Mouse (Mus musculus) heart, embryonic 16.5 days (tissue): ENCODE measurements around the gene Prkce. TPM values are rescaled to one million over a fixed set of nuclear protein-coding genes. Genes with fewer than 3 reads are reported as not detected.
A peak's percentile ranks its signal among the peaks of the same experiment; 100 is the strongest.

Source experiments
- ATAC-seq: fragments of 200-750 bp; cut with Nextera tagmentation; replicated peaks from 2 replicates; pipeline ENCODE4 v1.8.0; 2017; ENCODE audit warnings: moderate number of reproducible peaks; ENCODE audit not compliant: insufficient read depth, low FRiP score; ENCODE audit errors: extremely low read depth
- H3K27ac ChIP-seq: fragments of 300-500 bp; sonication (generic); 2 replicates; pipeline ENCODE4 v1.5.1; 2014; ENCODE audit warnings: mild to moderate bottlenecking, low read length, control low read depth, moderate library complexity
- H3K27me3 ChIP-seq: fragments of 300-500 bp; sonication (generic); 2 replicates; pipeline ENCODE4 v1.6.1; 2014; ENCODE audit warnings: low read length, mixed read lengths; ENCODE audit not compliant: control insufficient read depth, insufficient read depth
- H3K36me3 ChIP-seq: fragments of 300-500 bp; sonication (generic); 2 replicates; pipeline ENCODE4 v1.6.1; 2014; ENCODE audit not compliant: control insufficient read depth, insufficient read depth
- H3K4me1 ChIP-seq: fragments of 300-500 bp; sonication (generic); 2 replicates; pipeline ENCODE4 v1.6.1; 2014; ENCODE audit warnings: low read length, mixed read lengths; ENCODE audit not compliant: control insufficient read depth, insufficient read depth
- H3K4me2 ChIP-seq: fragments of 300-500 bp; sonication (generic); 2 replicates; pipeline ENCODE4 v1.6.1; 2014; ENCODE audit warnings: low read depth, mild to moderate bottlenecking, control low read depth, low read length
- H3K4me3 ChIP-seq: fragments of 300-500 bp; sonication (generic); 2 replicates; pipeline ENCODE4 v1.5.1; 2014; ENCODE audit warnings: mild to moderate bottlenecking, control low read depth, low read length
- H3K9ac ChIP-seq: fragments of 300-500 bp; sonication (generic); 2 replicates; pipeline ENCODE4 v1.6.1; 2014; ENCODE audit warnings: low read length, control low read depth
- H3K9me3 ChIP-seq: fragments of 300-500 bp; sonication (generic); replicated peaks from 2 replicates; pipeline ENCODE4 v1.6.1; 2016; ENCODE audit warnings: low read length; ENCODE audit not compliant: control insufficient read depth
- WGBS: fragments of 180-500 bp; shearing (Covaris S2); extraction: QIAGEN DNeasy Blood & Tissue Kit; methylation state at CpG from one replicate; pipeline ENCODE4 v1.1.7; 2014; 5-methylcytosine and 5-hydroxymethylcytosine counted together
- polyA plus RNA-seq: library from polyadenylated mRNA; unstranded; fragments of >200 nt; fragmentation: Nextera tagmentation; extraction: Ambion mirVana; gene quantifications from 2 replicates; pipeline ENCODE4 v1.2.1, GENCODE M21; 2015

Gene Prkce
- polyA plus RNA-seq, 1 experiment from 2014 or later, result 6.0 TPM

DNA sequence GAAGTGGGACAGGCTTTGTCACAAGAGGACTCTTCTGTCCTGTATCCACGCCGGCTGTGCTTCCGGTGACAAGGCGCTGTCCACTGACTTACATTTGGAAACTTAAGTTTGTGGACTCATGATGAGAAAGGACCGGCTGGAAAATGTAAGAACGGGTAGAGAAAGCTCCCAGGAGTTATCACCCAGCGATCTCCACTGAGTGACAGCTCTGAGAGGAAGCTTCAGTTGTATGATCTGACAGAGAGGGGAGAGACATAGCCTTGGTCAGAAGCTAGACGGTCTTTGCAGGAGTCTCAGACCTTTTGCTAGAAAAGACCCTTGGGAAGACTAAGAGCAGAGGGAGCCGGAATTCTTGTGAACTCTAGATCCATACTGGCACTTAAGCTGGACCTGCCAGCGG, 322.2 kb downstream of the Prkce start:
- Histone ChIP-seq H3K4me1 (peaks cover 6% of the 10 kb centered on the region), H3K4me3 (no peak overlapping the region), H3K9me3 (no peaks in the 10 kb centered on the region), H3K4me2 (no peak overlapping the region), H3K9ac (no peak overlapping the region), H3K36me3 (no peaks in the 10 kb centered on the region), H3K27ac (no peak overlapping the region), H3K27me3 (no peaks in the 10 kb centered on the region)
- ATAC-seq, result no peak
- 78% methylated on average over 10 of the region's 10 CpGs for WGBS

DNA sequence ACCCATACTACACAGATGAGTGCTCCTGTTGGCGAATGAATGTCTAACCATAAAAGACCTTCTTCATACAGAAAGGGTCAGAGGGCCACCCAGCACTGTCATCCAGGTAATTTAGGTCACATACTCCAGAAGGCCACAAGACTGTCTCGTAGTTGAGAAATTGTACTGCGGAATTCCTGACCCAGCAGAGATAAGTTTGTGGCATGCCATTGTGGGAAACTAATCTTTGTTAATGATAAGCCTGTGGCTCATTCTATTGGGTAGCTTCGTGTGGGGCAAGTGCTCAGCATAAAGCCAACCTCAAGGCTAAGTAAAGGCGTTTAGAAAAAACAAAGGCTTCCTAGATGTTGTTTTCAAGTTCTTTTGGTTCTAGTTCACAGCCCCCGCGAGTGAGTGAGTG, 324.8 kb downstream of the Prkce start:
- Histone ChIP-seq H3K4me1 (peaks cover 6% of the 10 kb centered on the region; the same call in 1 of the 2 replicates), H3K4me3 (no peak overlapping the region), H3K9me3 (no peaks in the 10 kb centered on the region), H3K27me3 (no peaks in the 10 kb centered on the region), H3K27ac (no peak overlapping the region), H3K9ac (no peak overlapping the region), H3K4me2 (no peak overlapping the region), H3K36me3 (no peaks in the 10 kb centered on the region)
- no peak for ATAC-seq
- WGBS, result 41% methylated on average over 7 of the region's 7 CpGs

DNA sequence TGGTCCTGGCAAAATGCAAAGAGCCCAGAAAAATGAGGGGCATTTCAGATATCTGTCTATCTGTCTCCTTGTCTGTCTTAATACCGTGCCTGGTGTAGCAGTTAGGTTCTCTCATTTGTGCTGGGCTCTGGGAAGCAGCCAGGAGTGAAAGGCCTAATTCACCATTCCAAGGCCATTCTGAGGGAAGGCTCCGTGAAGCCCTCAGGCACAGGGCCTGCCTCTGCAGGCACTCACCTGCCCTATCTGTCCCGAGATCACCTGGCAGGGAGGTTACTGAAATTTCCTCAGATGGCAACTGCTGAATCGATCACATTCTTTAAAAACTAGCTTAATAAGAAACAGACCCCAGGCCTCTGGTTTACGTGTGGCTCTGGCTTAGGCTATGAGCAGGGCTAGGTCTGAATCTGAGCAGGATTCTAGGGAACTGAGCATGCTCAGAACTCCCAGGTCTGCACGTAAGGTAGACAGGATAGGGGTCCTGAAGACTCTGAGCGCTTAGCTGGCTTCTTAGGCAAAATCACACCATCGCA, 326.4 kb downstream of the Prkce start:
- no peak overlapping the region for H3K4me2 ChIP-seq
- H3K9me3 ChIP-seq, result no peaks in the 10 kb centered on the region
- H3K36me3 ChIP-seq, result no peaks in the 10 kb centered on the region
- no peak overlapping the region for H3K9ac ChIP-seq
- H3K27ac ChIP-seq, result no peak overlapping the region
- 82% methylated on average over 8 of the region's 8 CpGs for WGBS
- peaks cover 8% of the 10 kb centered on the region; the same call in 1 of the 2 replicates for H3K4me1 ChIP-seq
- no peak for ATAC-seq
- no peaks in the 10 kb centered on the region for H3K27me3 ChIP-seq
- no peak overlapping the region for H3K4me3 ChIP-seq

DNA sequence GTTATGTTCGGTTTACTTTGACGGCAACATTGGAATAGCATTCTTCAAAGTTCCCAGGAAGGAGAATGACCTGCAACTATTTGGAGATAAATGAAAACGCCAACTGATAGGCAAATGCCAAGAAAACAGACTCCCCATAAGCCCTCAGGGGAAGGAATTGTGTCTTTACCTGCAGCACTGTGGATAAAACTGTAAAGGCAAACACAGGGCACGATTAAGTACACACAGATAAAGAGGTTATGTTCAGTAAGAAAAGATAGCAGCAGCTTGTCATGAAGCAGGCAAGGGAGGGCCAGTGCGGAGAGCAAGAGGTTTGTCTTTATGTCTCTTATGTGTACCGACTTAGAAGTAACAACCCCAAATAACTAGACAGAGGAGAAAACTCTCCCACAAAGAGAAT, 326.9 kb downstream of the Prkce start:
- no peak overlapping the region for H3K27ac ChIP-seq
- 55% methylated on average over 6 of the region's 6 CpGs for WGBS
- peaks cover 13% of the 10 kb centered on the region; the same call in 1 of the 2 replicates for H3K4me1 ChIP-seq
- no peaks in the 10 kb centered on the region for H3K27me3 ChIP-seq
- no peak overlapping the region for H3K9ac ChIP-seq
- no peak for ATAC-seq
- no peak overlapping the region for H3K4me3 ChIP-seq
- H3K4me2 ChIP-seq, result no peak overlapping the region
- H3K36me3 ChIP-seq, result no peaks in the 10 kb centered on the region
- H3K9me3 ChIP-seq, result no peaks in the 10 kb centered on the region

DNA sequence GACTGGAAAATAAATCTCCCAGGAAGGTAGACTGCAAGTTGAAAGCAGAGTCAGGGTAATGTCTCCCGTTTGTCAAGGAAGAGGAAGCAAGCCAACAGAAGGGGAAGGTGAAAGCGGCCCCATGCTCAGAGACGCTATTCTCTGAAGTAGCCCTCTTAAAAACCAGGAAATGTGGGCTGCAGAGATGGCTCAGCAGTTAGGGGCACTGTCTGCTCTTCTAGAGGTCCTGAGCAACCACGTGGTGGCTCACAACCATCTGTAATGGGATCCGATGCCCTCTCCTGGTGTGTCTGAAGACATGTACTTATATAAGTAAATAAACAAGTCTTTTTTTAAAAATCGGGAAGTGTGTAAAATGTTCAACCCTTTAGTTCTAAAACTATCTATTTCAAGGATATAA, 327.3 kb downstream of the Prkce start:
- no peak overlapping the region for H3K9ac ChIP-seq
- 49% methylated on average over 6 of the region's 6 CpGs for WGBS
- H3K27me3 ChIP-seq, result no peaks in the 10 kb centered on the region
- no peaks in the 10 kb centered on the region for H3K9me3 ChIP-seq
- no peaks in the 10 kb centered on the region for H3K36me3 ChIP-seq
- no peak for ATAC-seq
- H3K4me2 ChIP-seq, result no peak overlapping the region
- no peak overlapping the region for H3K27ac ChIP-seq
- no peak overlapping the region for H3K4me3 ChIP-seq
- H3K4me1 ChIP-seq, result peaks cover 13% of the 10 kb centered on the region; the same call in 1 of the 2 replicates

DNA sequence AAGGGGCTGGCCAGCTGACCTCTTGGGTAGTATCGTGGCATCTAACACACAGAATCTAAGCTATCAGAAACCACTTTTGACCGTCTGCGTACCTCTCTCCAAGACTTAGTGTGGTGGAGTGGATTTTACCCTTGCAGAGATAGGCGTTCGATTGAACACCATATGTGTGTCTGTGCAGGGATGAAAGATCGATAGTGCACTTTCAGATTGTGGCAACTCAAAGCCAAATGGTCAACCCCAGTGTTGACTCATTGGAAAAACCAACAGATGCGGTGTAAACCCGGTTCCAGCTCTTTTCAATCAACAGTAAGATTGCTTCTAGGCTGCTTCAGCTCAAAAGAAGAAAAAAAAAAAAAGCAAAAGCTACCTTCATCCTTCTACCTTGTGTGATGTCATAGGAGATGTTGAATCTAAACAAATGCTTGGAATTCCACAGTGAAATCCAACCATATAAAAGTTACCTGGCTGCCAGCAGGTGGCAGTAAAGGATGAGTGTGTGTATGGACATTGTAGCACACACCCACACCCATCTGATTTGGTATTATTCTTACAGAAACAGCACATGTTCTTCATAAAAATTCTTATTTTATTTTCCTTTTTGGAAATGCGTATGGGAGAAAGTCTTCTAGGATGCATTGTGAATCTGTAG, 328.7 kb downstream of the Prkce start:
- no peak for ATAC-seq
- no peak overlapping the region for H3K4me3 ChIP-seq
- H3K27me3 ChIP-seq, result no peaks in the 10 kb centered on the region
- peaks cover 16% of the 10 kb centered on the region; the same call in 1 of the 2 replicates for H3K4me1 ChIP-seq
- H3K9me3 ChIP-seq, result no peaks in the 10 kb centered on the region
- 81% methylated on average over 9 of the region's 9 CpGs for WGBS
- no peak overlapping the region for H3K4me2 ChIP-seq
- no peak overlapping the region for H3K9ac ChIP-seq
- H3K27ac ChIP-seq, result no peak overlapping the region
- no peaks in the 10 kb centered on the region for H3K36me3 ChIP-seq

DNA sequence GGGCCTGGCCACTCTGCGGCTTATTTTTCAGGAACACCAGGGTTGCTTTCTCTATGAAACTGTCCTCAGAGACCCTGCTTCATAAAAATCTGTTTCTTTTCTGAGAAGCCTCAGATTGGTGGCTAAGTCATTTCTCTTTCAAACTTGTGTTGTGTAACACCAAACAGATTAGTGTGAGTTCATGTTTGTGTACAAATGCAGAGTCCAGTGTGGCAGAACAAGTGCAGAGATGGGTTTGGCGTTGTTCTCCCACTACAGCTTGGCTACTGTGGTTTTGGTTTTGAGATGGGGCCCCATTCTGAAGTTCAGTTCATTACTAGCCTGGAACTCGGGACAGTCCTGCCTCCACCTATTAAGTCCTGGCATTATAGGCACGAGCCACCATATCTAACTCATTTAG, 329.7 kb downstream of the Prkce start:
- no peak overlapping the region for H3K4me2 ChIP-seq
- H3K27ac ChIP-seq, result no peak overlapping the region
- peaks cover 16% of the 10 kb centered on the region; the same call in 1 of the 2 replicates for H3K4me1 ChIP-seq
- no peaks in the 10 kb centered on the region for H3K36me3 ChIP-seq
- ATAC-seq, result no peak
- H3K4me3 ChIP-seq, result no peak overlapping the region
- no peaks in the 10 kb centered on the region for H3K27me3 ChIP-seq
- no peaks in the 10 kb centered on the region for H3K9me3 ChIP-seq
- WGBS, result 91% methylated on average over 4 of the region's 4 CpGs
- no peak overlapping the region for H3K9ac ChIP-seq

DNA sequence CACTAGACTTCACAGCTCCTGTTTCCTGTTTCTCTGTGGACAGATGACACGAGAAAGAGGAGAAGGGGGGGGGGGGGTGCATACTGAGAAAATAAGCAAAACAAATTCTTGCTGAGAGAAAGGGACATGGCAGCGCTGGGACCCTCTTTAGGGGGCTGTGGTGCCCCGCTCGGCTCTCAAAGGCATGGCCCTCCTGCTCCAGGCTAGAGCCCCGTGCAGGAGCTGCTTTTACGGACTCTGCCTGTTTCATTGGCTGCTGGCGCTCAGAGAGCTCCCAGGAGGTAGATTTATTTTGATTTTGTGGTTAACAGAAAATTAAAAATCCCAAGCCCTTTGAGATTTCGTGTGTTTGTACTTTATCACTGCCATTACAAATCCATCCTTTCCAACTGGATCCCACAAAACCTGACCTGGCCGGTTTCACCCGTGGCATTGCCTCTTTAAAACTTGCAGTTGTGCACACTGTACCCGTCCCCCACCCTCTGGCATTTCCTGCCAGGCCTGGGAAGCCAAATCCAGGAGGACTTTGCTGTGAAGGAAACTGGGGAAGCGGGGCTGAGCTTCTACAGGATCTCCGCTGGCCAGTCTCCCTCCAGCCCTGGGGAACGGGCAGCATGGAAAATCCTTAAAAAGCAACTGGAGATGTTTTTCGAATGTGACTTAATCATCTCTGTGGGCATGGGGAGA, 331.9 kb downstream of the Prkce start:
- H3K27me3 ChIP-seq, result no peaks in the 10 kb centered on the region
- peak overlapping the region; percentile 82 for H3K27ac ChIP-seq
- WGBS, result 55% methylated on average over 15 of the region's 15 CpGs
- peak; percentile 73 for ATAC-seq
- peak overlapping the region; percentile 15; the same call in 1 of the 2 replicates for H3K9ac ChIP-seq
- H3K9me3 ChIP-seq, result no peaks in the 10 kb centered on the region
- no peak overlapping the region for H3K4me2 ChIP-seq
- H3K36me3 ChIP-seq, result no peaks in the 10 kb centered on the region
- peaks cover 16% of the 10 kb centered on the region for H3K4me1 ChIP-seq
- H3K4me3 ChIP-seq, result no peak overlapping the region

DNA sequence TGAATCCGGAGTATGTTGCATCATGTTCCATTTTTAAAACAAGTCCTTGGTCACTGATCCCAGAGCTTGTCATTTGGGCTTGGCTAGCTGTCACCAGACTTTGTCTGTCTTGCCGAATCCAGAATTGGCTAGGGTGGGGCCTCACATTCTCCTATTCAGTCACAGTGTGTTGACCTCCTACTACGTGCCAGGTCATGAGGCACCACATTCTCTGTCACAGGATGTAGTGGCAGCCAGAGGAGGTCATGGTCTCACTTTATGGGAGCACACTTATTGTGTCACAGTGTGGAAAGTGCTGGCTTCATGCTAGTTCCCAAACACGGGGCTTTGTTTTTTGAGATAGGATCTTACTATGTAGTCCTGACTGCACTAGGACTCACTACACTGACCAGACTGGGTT, 333.8 kb downstream of the Prkce start:
- Histone ChIP-seq H3K9me3 (no peaks in the 10 kb centered on the region), H3K36me3 (no peaks in the 10 kb centered on the region), H3K27ac (no peak overlapping the region), H3K4me3 (no peak overlapping the region), H3K9ac (no peak overlapping the region), H3K4me2 (no peak overlapping the region), H3K27me3 (no peaks in the 10 kb centered on the region), H3K4me1 (peaks cover 16% of the 10 kb centered on the region)
- no peak for ATAC-seq
- 62% methylated on average over 4 of the region's 4 CpGs for WGBS
